Mouse (Mus musculus) lung, postnatal 4 days (tissue): ENCODE results near the gene Ankdd1b.

Experiments used
- DNase-seq, 2 experiments: peaks; one replicate each; pipeline ENCODE4 v3.0.0; 2021

Ankdd1b gene

GRCm38 (mm10) chr13:96401251-96401650, 69.7 kb downstream of the Ankdd1b start:
- DNase-seq = no peak

- DNase-seq = no peak
Measured at GRCm38 (mm10) chr13:96389301-96389700, 81.7 kb downstream of the Ankdd1b start.

GRCm38 (mm10) chr13:96388042-96388888, 82.7 kb downstream of the Ankdd1b start, which contains the start of gene Poc5:
TSS of gene Poc5 (plus strand) at chr13:96388294.
- DNase-seq = peak; percentile 98 to 100

GRCm38 (mm10) chr13:96377883-96378282, 93.1 kb downstream of the Ankdd1b start:
- DNase-seq = no peak

GRCm38 (mm10) chr13:96376871-96377270, 94.1 kb downstream of the Ankdd1b start:
- DNase-seq = peak; percentile 32 to 80

- DNase-seq = no peak
Measured at GRCm38 (mm10) chr13:96375519-96375918, 95.5 kb downstream of the Ankdd1b start.
